In genomic region chr2:127788440-127789116, GRCm38 (mm10) we compare ENCODE assay signal across 8 mouse cellular contexts. TPM values are rescaled to one million over a fixed set of nuclear protein-coding genes. Genes with fewer than 3 reads are reported as not detected.
DNase-seq lines count a peak whose midpoint lies in the region; ATAC-seq lines count a peak whose summit lies in the region.

TSS of gene Nphp1 (minus strand) at chr2:127788897.

- no peaks in the 10 kb centered on the region for H3K27me3 ChIP-seq in forebrain, embryonic 11.5 days (ENCODE audit: control insufficient read depth, insufficient read depth, low read length)
- no peaks in the 10 kb centered on the region for H3K27me3 ChIP-seq in heart, embryonic 16.5 days (ENCODE audit: control insufficient read depth, insufficient read depth, low read length)
- no peaks in the 10 kb centered on the region for H3K27me3 ChIP-seq in liver, embryonic 15.5 days
- H3K27me3 ChIP-seq in neural tube, embryonic 12.5 days (replicated peaks) = no peaks in the 10 kb centered on the region

- H3K9ac ChIP-seq in forebrain, embryonic 11.5 days (ENCODE audit: low read length) = peak within 1 kb of the TSS; percentile 87
- H3K9ac ChIP-seq in heart, embryonic 16.5 days (ENCODE audit: low read length) = peak within 1 kb of the TSS; percentile 90
- peak within 1 kb of the TSS; percentile 62 for H3K9ac ChIP-seq in liver, embryonic 15.5 days
- peak within 1 kb of the TSS; percentile 74 for H3K9ac ChIP-seq in neural tube, embryonic 12.5 days

- no peaks in the 10 kb centered on the region for H3K36me3 ChIP-seq in forebrain, embryonic 11.5 days (ENCODE audit: control insufficient read depth, insufficient read depth, low read length)
- H3K36me3 ChIP-seq in heart, embryonic 16.5 days (ENCODE audit: control insufficient read depth, insufficient read depth) = no peaks in the 10 kb centered on the region
- no peaks in the 10 kb centered on the region for H3K36me3 ChIP-seq in liver, embryonic 15.5 days (replicated peaks)
- H3K36me3 ChIP-seq in neural tube, embryonic 12.5 days = no peaks in the 10 kb centered on the region

- under 1% methylated on average over 40 of the region's 40 CpGs for WGBS in forebrain, embryonic 11.5 days
- under 1% methylated on average over 40 of the region's 40 CpGs for WGBS in heart, embryonic 16.5 days
- under 1% methylated on average over 40 of the region's 40 CpGs for WGBS in liver, embryonic 15.5 days (ENCODE audit: insufficient replicate concordance)
- under 1% methylated on average over 40 of the region's 40 CpGs for WGBS in neural tube, embryonic 12.5 days

- H3K9me3 ChIP-seq in forebrain, embryonic 11.5 days (ENCODE audit: control insufficient read depth, low read length) = no peaks in the 10 kb centered on the region
- no peaks in the 10 kb centered on the region for H3K9me3 ChIP-seq in heart, embryonic 16.5 days (replicated peaks; ENCODE audit: control insufficient read depth, low read length)
- H3K9me3 ChIP-seq in liver, embryonic 15.5 days (replicated peaks) = no peaks in the 10 kb centered on the region
- no peaks in the 10 kb centered on the region for H3K9me3 ChIP-seq in neural tube, embryonic 12.5 days

- ATAC-seq in forebrain, embryonic 11.5 days (replicated peaks; ENCODE audit: low FRiP score) = peak; percentile 77
- peak; percentile 71 for ATAC-seq in heart, embryonic 16.5 days (replicated peaks; ENCODE audit: extremely low read depth, insufficient read depth, low FRiP score)
- ATAC-seq in liver, embryonic 15.5 days (ENCODE audit: insufficient read depth) = peak; percentile 84
- ATAC-seq in neural tube, embryonic 12.5 days (ENCODE audit: low FRiP score, low read depth) = peak; percentile 70

- H3K4me1 ChIP-seq in forebrain, embryonic 11.5 days (replicated peaks; ENCODE audit: control insufficient read depth, insufficient read depth, low read length) = peaks cover 7% of the 10 kb centered on the region; the same call in 1 of the 2 replicates
- peaks cover 13% of the 10 kb centered on the region for H3K4me1 ChIP-seq in heart, embryonic 16.5 days (ENCODE audit: control insufficient read depth, insufficient read depth, low read length)
- peaks cover 29% of the 10 kb centered on the region for H3K4me1 ChIP-seq in liver, embryonic 15.5 days (replicated peaks)
- H3K4me1 ChIP-seq in neural tube, embryonic 12.5 days = peaks cover 18% of the 10 kb centered on the region

- H3K4me3 ChIP-seq in forebrain, embryonic 11.5 days (ENCODE audit: low read depth, low read length) = peak within 1 kb of the TSS; percentile 60
- peak within 1 kb of the TSS; percentile 74 for H3K4me3 ChIP-seq in heart, embryonic 16.5 days (ENCODE audit: low read length)
- peak within 1 kb of the TSS; percentile 72 for H3K4me3 ChIP-seq in liver, embryonic 15.5 days (replicated peaks)
- peak within 1 kb of the TSS; percentile 65 for H3K4me3 ChIP-seq in neural tube, embryonic 12.5 days

- DNase-seq in CD8-positive naive resting alpha-beta T cell, adult 2 months (ENCODE audit: low read depth in 2 of 2, low spot score in 2 of 2) = peak; percentile 41 to 68
- peak; percentile 60 for DNase-seq in c-Kit-positive CD71-negative TER-119-negative erythroid progenitor cells, embryonic 14.5 days (ENCODE audit: low read depth)
- peak; percentile 91 for DNase-seq in forebrain, embryonic 11.5 days (ENCODE audit: low spot score)
- DNase-seq in kidney, postnatal 36 days = peak; percentile 92 to 95
- peak; percentile 76 for DNase-seq in telencephalon, adult 2 months (ENCODE audit: low read depth, low spot score)

- H3K27ac ChIP-seq in forebrain, embryonic 11.5 days (ENCODE audit: low read depth, low read length) = peak within 1 kb of the TSS; percentile 50; the same call in 1 of the 2 replicates
- peak within 1 kb of the TSS; percentile 66 for H3K27ac ChIP-seq in heart, embryonic 16.5 days (ENCODE audit: low read length)
- H3K27ac ChIP-seq in liver, embryonic 15.5 days (replicated peaks) = peak within 1 kb of the TSS; percentile 63
- no peak within 1 kb of the TSS for H3K27ac ChIP-seq in neural tube, embryonic 12.5 days

- H3K4me2 ChIP-seq in forebrain, embryonic 11.5 days (ENCODE audit: low read depth, low read length, severe bottlenecking) = peak within 1 kb of the TSS; percentile 83
- peak within 1 kb of the TSS; percentile 90 for H3K4me2 ChIP-seq in heart, embryonic 16.5 days (ENCODE audit: low read depth, low read length)
- peak within 1 kb of the TSS; percentile 83 for H3K4me2 ChIP-seq in liver, embryonic 15.5 days
- peak within 1 kb of the TSS; percentile 74 for H3K4me2 ChIP-seq in neural tube, embryonic 12.5 days (replicated peaks)

RNA-seq across cellular contexts. Expression of gene Nphp1, which starts in this region (rescaled TPM):
- polyA plus RNA-seq in forebrain, embryonic 11.5 days (2014; fragmentation: Nextera tagmentation; extraction: Ambion mirVana) = 34.1 and 36.0 TPM in 2 replicates
- 19.1 and 23.7 TPM in 2 replicates for polyA plus RNA-seq in heart, embryonic 16.5 days (2015; fragmentation: Nextera tagmentation; extraction: Ambion mirVana)
- polyA plus RNA-seq in liver, embryonic 15.5 days (2015; fragmentation: Nextera tagmentation; extraction: Ambion mirVana) = 3.7 and 4.6 TPM in 2 replicates
- 21.3 and 24.6 TPM in 2 replicates for polyA plus RNA-seq in neural tube, embryonic 12.5 days (2016; fragmentation: Nextera tagmentation; extraction: Ambion mirVana)
